Mouse (Mus musculus) ES-Bruce4 (cell line): Measurements from ENCODE around the gene Armc9. TPM values are rescaled to one million over a fixed set of nuclear protein-coding genes. Genes with fewer than 3 reads are reported as not detected.

Experiments
- H3K27ac ChIP-seq: 2 replicates; pipeline ENCODE4 v1.5.1; 2012; ENCODE audit warnings: low read length, inconsistent platforms; ENCODE audit not compliant: insufficient read depth
- H3K27me3 ChIP-seq: 2 replicates; pipeline ENCODE4 v1.6.1; 2012; ENCODE audit warnings: mild to moderate bottlenecking, low read length, inconsistent platforms; ENCODE audit not compliant: control insufficient read depth, poor library complexity, insufficient read depth, severe bottlenecking
- H3K36me3 ChIP-seq: 2 replicates; pipeline ENCODE4 v1.6.1; 2012; ENCODE audit warnings: inconsistent platforms, mild to moderate bottlenecking, low read length, moderate library complexity; ENCODE audit not compliant: control insufficient read depth, poor library complexity, insufficient read depth, severe bottlenecking
- H3K4me1 ChIP-seq: one replicate; pipeline ENCODE4 v1.8.1; 2011; ENCODE audit warnings: low read length; ENCODE audit not compliant: control insufficient read depth, insufficient read depth
- H3K4me3 ChIP-seq: 2 replicates; pipeline ENCODE4 v1.5.1; 2011; ENCODE audit warnings: low read depth, mild to moderate bottlenecking, low read length
- H3K9ac ChIP-seq: 2 replicates; pipeline ENCODE4 v1.6.1; 2012; ENCODE audit warnings: low read depth, mild to moderate bottlenecking, inconsistent platforms; ENCODE audit not compliant: poor library complexity, severe bottlenecking
- H3K9me3 ChIP-seq: replicated peaks from 2 replicates; pipeline ENCODE4 v1.6.1; 2012; ENCODE audit warnings: mild to moderate bottlenecking, low read length, inconsistent platforms; ENCODE audit not compliant: control insufficient read depth, poor library complexity, insufficient read depth, severe bottlenecking
- CTCF ChIP-seq: IDR thresholded peaks from one replicate; pipeline ENCODE4 v1.8.1; 2011; ENCODE audit warnings: low read depth, low read length
- EP300 ChIP-seq: IDR thresholded peaks from 2 replicates; pipeline ENCODE4 v1.6.1; 2011; ENCODE audit warnings: low read depth, low read length; ENCODE audit not compliant: insufficient read depth
- POLR2A ChIP-seq: IDR thresholded peaks from one replicate; pipeline ENCODE4 v1.8.1; 2011; ENCODE audit warnings: low read length; ENCODE audit not compliant: insufficient read depth
- polyA plus RNA-seq: library from polyadenylated mRNA; stranded (reverse); fragments of >200 nt; gene quantifications from 2 replicates; pipeline ENCODE4 v1.2.4, GENCODE M21; 2011; ENCODE audit warnings: low read depth; ENCODE audit not compliant: missing spikeins, insufficient read depth, insufficient read length

Armc9 gene
- polyA plus RNA-seq, 1 experiment: 13.7 TPM

GRCm38 (mm10) chr1:86202617-86203219 lies 48.1 kb downstream of the Armc9 start:
- Histone ChIP-seq H3K4me1 (peaks cover 4% of the 10 kb centered on the region), H3K4me3 (no peak overlapping the region), H3K9ac (no peak overlapping the region), H3K27ac (no peak overlapping the region), H3K9me3 (no peaks in the 10 kb centered on the region), H3K27me3 (no peaks in the 10 kb centered on the region), H3K36me3 (no peaks in the 10 kb centered on the region)
- TF ChIP-seq EP300: no peak
- no peak for TF ChIP-seq POLR2A
- no peak for TF ChIP-seq CTCF

GRCm38 (mm10) chr1:86210676-86211075 lies 56.1 kb downstream of the Armc9 start:
- H3K9ac ChIP-seq: no peak overlapping the region
- TF ChIP-seq POLR2A (no peak), EP300 (no peak), CTCF (no peak)
- H3K4me3 ChIP-seq: no peak overlapping the region
- no peak overlapping the region for H3K27ac ChIP-seq
- H3K27me3 ChIP-seq: no peaks in the 10 kb centered on the region
- H3K4me1 ChIP-seq: no peaks in the 10 kb centered on the region
- H3K36me3 ChIP-seq: no peaks in the 10 kb centered on the region; the same call in 1 of the 2 replicates
- H3K9me3 ChIP-seq: no peaks in the 10 kb centered on the region

- no peak overlapping the region for H3K27ac ChIP-seq
- TF ChIP-seq EP300: no peak
- no peak for TF ChIP-seq CTCF
- TF ChIP-seq POLR2A: no peak
- no peaks in the 10 kb centered on the region for H3K9me3 ChIP-seq
- H3K4me3 ChIP-seq: no peak overlapping the region
- no peaks in the 10 kb centered on the region for H3K4me1 ChIP-seq
- no peak overlapping the region for H3K9ac ChIP-seq
- H3K36me3 ChIP-seq: no peaks in the 10 kb centered on the region; the same call in 1 of the 2 replicates
- no peaks in the 10 kb centered on the region for H3K27me3 ChIP-seq
These were observed 56.9 kb downstream of the Armc9 start for GRCm38 (mm10) chr1:86211498-86211897.

DNA sequence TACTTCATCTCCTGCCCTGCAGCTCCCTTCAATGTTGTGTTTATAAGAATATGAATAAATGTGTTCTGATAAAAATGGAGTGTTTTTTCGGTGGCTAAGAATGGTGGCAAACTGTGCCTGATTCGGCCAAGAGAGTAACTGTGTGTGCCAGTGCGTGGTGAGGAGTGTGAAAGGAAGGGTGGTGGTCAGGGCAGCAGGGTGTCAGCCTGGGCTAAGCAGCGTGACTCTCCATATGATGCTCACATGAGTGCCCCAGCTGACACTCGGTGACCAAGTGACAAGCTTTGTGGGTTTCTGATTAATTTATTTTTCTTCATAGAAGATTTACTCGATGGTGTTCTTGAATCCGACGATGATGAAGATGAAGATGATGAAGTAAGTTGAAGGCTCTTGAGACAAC lies 58.2 kb downstream of the Armc9 start:
- Histone ChIP-seq H3K27me3 (no peaks in the 10 kb centered on the region), H3K9me3 (no peaks in the 10 kb centered on the region), H3K27ac (no peak overlapping the region), H3K36me3 (no peaks in the 10 kb centered on the region; the same call in 1 of the 2 replicates), H3K4me1 (no peaks in the 10 kb centered on the region), H3K4me3 (no peak overlapping the region), H3K9ac (no peak overlapping the region)
- TF ChIP-seq POLR2A (no peak), CTCF (no peak), EP300 (no peak)

- Histone ChIP-seq H3K4me1 (peaks cover 2% of the 10 kb centered on the region), H3K9ac (no peak overlapping the region), H3K9me3 (no peaks in the 10 kb centered on the region), H3K36me3 (no peaks in the 10 kb centered on the region; the same call in 1 of the 2 replicates), H3K27me3 (no peaks in the 10 kb centered on the region), H3K27ac (no peak overlapping the region), H3K4me3 (no peak overlapping the region)
- TF ChIP-seq CTCF (peak; percentile 90), POLR2A (no peak)
These were observed 59.6 kb downstream of the Armc9 start for GRCm38 (mm10) chr1:86214158-86214557.

- H3K9me3 ChIP-seq: no peaks in the 10 kb centered on the region
- H3K4me1 ChIP-seq: peaks cover 2% of the 10 kb centered on the region
- H3K27ac ChIP-seq: no peak overlapping the region
- no peak for TF ChIP-seq CTCF
- no peaks in the 10 kb centered on the region; the same call in 1 of the 2 replicates for H3K36me3 ChIP-seq
- no peaks in the 10 kb centered on the region for H3K27me3 ChIP-seq
- H3K4me3 ChIP-seq: no peak overlapping the region
- H3K9ac ChIP-seq: no peak overlapping the region
These were observed 60.7 kb downstream of the Armc9 start for GRCm38 (mm10) chr1:86215297-86215696.
